Mouse (Mus musculus) neutrophil, adult 5-6 weeks (primary cell): ENCODE data around the gene Col4a3. TPM values are rescaled to one million over a fixed set of nuclear protein-coding genes. Genes with fewer than 3 reads are reported as not detected.

Experiments
- ATAC-seq: fragments of 151-379, 151-347 bp; 2 replicates; pipeline ENCODE4 v1.8.0; 2017; ENCODE audit warnings: mild to moderate bottlenecking, moderate TSS enrichment; ENCODE audit not compliant: insufficient number of reproducible peaks, poor library complexity, low FRiP score, severe bottlenecking; ENCODE audit errors: extremely low read depth
- total RNA-seq: library from RNA; stranded (forward); fragments of 200-1000 nt; gene quantifications from 2 replicates; pipeline ENCODE4 v1.2.3, GENCODE M21; 2017

Gene Col4a3
- total RNA-seq, 1 experiment from 2014 or later: not detected

DNA sequence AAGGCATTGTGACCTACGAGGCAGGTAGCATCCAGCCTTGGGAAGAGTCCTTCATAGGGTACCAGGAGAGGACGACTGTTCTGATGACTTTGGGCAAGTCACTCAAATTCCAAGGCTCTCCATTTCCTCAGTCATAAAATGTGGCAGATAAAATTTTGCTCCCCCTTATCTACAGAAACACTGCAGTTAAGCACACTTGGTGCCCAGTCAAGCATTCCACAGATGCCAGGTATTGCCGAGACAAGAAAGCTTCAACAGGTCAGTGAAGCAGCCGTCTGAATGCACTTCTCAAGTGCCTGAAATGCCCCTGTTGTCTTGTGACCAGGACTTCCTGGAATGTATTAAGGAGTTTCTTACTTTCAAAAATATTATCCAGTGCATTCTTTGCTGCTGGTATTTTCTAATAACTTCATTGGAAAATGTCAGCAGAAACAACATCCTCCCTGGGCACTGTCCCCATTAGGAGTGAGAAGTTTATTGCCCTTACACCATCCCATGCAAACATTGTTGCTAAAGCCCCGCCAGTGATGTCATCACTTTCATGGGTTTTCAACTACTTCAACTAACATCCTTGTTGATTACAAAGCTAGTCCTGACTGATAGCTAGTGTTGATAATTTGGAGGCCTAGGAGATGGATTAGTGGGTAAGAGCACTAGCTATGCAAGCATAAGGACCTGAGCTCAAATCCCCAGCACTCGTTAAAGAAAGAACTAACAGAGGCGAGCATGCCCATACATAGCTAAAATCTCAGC lies 16.7 kb downstream of the Col4a3 start:
- ATAC-seq: no peak

GRCm38 (mm10) chr1:82605347-82605746 lies 18.6 kb downstream of the Col4a3 start:
- ATAC-seq: no peak

DNA sequence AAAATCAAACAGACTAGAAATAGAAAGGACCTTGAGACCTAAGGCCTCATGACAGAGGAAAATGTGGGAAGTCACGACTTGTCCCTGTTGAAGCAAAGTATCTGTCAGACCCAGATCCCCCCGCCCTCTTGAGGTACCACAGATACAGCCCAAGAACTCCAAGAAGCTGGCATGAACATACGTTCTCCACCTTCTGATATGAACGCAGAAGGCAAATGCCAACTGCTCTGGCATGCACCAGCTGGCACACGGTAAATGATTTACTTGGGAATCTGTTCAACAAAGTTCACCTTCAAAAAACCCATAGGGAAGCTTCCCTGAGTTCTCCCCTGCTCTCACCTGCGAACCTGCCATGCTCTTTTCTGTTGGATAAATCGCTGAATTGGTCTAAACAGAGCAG lies 19.1 kb downstream of the Col4a3 start:
- no peak for ATAC-seq

- ATAC-seq: no peak
These were observed 22.0 kb downstream of the Col4a3 start for GRCm38 (mm10) chr1:82608646-82609262.

GRCm38 (mm10) chr1:82612061-82612660 lies 25.4 kb downstream of the Col4a3 start:
- ATAC-seq: no peak

GRCm38 (mm10) chr1:82618001-82618400 lies 31.3 kb downstream of the Col4a3 start:
- no peak for ATAC-seq

DNA sequence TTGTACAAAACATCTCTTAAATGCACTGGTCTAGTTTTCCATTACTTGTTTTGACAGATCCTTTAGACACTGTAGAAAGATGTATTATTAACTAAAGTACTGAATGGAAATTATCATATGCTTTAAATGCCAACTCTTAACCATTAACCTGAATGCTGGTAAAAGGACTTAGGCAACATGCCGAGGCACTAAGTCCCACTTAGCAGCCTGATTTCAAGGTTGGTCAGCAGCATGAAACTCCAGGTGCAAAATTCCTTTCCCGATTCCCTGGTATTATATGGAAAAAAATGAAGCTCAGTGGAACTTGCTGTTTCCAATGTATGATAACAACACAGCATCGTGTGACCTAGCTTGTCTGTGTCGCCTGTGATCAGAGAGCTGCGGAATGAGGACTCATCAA lies 31.9 kb downstream of the Col4a3 start:
- no peak for ATAC-seq

DNA sequence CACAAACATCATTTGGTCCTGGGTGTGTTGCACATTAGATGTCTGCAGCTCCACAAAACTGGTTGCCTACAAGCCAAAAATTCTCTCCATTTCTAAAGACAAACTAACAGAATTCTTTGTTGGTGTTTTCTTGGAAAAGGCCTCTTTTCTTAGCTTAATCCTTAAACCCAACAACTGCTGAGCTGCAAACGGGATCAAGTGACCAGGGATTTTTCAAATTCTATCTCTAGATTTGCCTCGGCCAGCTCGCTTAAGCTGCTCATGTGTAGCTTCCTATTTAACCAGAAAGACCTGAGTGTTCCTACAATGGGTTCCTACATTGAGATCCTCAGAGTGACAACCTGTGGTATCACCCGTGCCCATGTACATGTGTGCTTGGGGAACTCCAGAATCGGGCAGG lies 33.3 kb downstream of the Col4a3 start:
- no peak for ATAC-seq

GRCm38 (mm10) chr1:82624934-82625333 lies 38.2 kb downstream of the Col4a3 start:
- ATAC-seq: no peak

- no peak for ATAC-seq
These were observed 38.8 kb downstream of the Col4a3 start for GRCm38 (mm10) chr1:82625474-82625873.

DNA sequence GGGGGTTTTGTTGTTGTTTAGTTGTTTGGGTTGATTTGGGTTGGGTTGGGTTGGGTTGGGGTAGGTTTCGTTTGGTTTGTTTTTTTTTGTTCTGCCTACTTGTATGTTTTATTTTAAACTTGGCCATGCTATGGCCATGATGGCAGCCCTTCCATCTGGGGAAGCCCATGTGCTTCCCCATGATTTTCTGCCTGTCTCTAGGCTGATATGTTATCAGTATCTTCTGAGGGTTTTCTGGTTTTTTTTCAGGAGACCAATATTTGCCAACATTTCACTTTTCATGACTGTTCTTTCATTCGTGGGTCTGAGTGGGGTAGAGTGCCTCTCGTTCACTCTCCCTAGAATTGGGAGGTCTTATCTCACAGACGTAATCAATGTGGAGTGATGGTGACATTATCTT lies 40.9 kb downstream of the Col4a3 start:
- no peak for ATAC-seq

DNA sequence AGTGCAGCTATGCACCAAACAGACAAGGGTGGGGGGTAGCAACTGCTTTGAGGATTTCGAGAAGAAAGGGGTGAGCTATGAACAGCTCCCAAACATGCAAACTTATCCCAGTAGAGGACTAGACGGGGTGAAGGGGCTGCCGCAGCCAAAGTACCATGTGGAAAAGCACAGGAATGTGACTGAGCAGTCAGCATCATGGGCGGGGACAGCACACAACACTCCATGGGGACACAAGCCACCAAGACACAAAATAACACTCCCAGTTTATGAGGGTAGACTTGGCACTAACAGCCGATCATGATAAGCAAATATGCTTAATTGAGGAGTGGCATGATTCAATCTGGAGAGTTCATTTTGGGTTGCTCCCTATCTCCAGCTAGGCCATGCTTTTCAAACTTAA lies 42.8 kb downstream of the Col4a3 start:
- no peak for ATAC-seq

- no peak for ATAC-seq
These were observed 44.6 kb downstream of the Col4a3 start for GRCm38 (mm10) chr1:82631169-82631792.

GRCm38 (mm10) chr1:82634545-82635253 lies 48.0 kb downstream of the Col4a3 start:
- no peak for ATAC-seq

DNA sequence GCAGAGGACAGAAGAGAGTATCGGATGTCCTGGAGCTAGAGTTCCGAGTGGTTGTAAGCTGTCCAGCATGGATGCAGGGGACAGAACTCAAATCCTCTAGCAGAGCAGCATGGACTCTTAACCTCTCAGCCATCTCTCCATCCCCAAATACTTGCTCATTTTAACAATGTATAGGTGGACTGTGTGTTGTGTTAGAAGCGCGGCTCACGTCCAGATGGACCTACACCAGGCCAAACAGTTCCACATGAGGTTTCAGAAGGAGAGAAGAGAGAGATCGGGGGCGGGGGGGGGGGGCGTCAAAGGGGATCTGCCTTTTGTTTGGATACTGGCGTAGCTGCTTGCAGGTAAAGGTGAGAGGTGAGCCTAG lies 48.5 kb downstream of the Col4a3 start:
- no peak for ATAC-seq

DNA sequence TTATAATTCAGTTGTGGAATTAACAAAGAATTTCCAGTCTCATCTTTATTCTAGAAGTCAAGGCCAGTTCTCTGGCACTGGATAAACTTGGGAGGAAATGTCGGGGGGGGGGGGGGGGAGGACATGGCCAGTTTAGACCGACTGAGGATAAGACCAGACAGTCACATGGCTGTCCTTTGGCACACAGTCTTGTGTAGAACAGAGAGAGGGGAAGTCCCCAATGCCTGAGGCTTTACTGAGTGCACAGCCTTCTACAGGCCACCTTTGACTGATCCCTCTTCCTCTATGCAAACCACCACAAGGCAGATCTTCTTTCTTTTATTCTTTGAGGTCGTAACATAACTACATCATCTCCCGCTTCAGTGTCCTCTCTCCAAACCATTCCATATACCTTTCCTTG lies 49.6 kb downstream of the Col4a3 start:
- ATAC-seq: no peak

DNA sequence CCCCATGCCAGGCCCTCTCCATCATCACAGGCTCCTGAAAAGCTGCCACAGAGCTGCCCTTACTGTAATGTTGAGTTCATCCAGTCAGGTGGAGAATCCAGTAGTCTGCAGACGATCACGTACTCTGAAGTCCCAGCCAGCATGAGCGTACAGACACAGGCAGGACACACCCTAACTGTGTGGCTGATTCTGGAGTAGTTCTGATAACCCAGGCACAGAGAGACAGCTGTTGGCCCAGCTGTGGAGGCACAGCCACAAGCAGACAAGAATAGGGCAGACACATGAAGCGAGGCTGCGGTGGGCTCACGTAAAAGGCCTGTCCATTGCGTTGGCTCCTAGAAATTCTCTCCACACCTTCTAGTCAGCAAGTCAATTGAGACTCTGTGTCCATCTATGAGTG lies 50.7 kb downstream of the Col4a3 start:
- ATAC-seq: no peak

GRCm38 (mm10) chr1:82638428-82638827 lies 51.7 kb downstream of the Col4a3 start:
- no peak for ATAC-seq

DNA sequence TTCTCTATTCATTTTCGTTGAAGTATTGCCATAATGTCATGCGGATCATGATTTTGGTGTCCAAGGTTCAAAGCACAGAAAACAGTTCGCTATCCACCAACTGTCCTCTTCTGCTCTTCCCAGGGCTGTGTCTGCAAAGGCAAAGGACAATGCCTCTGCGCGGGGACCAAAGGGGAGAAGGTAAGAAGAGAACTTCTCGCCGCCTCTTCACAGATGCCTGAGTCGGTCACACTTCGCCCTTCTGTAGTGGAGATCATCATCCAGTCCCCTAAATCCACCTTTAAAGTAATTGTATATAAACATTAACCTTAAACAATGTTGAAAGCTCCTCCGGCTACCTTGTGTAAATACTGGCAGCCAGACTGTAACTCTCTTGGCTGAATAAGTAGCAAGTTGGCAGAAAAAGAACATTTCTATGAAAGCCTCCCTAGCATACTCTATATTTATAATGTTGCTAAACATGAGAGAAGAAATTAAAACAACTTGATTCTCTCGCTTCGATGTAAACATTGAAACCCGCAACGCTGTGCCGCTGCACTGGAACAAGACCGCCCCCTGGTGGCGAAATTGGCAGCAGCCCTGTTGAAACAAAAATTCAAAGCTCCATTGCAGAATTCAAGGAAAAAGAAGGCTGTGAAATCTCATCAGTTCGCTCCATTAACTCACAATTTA lies 54.7 kb downstream of the Col4a3 start:
- no peak for ATAC-seq
